Mouse (Mus musculus) left cerebral cortex, postnatal 4 days (tissue): ENCODE results near the gene Scarf1. TPM values are rescaled to one million over a fixed set of nuclear protein-coding genes. Genes with fewer than 3 reads are reported as not detected.
"Not testable (repeated sequence)": the region's sequence is repeated elsewhere in the genome, so short reads cannot be mapped to it uniquely, and the experiment has no call there.

ENCODE experiments used
- DNase-seq: peaks from one replicate; pipeline ENCODE4 v3.0.0-alpha.2; 2022
- intact Hi-C: fragments of 180-260 bp; cut with DNase I; formaldehyde crosslinking; loops from one replicate; pipeline ENCODE4 v1.15.1; 2025
- total RNA-seq, 2 experiments: library from RNA; stranded (reverse); gene quantifications; 2 replicates each; pipeline ENCODE4 v1.2.3; 2021

The Scarf1 gene
- total RNA-seq, 2 experiments from 2014 or later: 3.0 to 3.5 TPM

DNA sequence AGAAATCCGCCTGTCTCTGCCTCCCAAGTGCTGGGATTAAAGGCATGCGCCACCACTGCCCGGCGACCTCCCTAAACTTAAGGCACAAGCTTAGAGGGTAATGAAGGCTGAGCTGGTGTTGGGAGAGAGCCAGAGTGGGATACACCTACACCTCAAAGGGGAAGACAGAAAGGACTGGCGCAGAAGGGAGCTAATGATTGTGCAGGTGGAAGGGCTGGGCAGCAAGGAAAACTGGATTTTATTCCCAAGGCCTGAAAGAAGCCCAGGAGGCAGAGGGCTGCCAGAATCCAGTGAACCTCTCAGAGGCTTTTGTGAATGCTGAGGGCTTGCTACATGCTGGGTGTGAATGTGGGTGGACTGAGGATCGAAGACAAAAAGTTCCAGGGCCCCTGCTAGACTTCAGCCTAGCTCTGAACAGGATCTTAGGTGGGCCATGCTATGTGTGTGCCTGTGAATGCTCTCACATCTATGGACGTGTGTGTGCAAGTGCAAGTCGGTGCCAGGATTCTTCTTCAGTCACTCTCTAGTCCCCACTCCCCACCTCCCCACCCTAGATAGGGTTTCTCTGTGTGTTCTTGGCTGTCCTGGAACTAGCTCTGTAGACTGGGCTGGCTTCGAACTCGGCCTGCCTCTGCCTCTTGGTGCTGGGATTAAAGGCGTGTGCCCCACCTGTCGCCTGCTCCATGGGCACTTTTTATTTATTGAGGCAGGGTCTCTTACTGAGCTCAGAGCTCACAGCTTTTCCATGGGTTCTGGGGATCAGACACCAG is 23.1 kb downstream of the Scarf1 start:
- intact Hi-C loops: no loop called here
- DNase-seq: no peak

DNA sequence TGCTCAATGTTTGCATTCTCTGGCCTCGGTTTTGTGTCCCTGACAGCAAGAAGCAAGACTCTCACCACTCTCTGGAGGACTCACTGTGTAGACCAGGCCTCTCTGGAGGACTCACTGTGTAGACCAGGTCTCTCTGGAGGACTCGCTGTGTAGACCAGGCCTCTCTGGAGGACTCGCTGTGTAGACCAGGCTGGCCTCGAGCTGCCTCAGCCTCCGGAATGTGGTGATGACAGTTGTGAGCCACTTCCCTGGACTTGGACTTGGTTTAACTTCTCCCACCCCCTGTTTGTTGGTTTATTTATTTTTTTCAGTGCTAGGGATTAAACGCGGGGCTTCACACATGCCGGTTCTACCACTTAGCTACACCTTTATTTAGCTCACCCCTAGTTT is 23.7 kb downstream of the Scarf1 start:
- intact Hi-C loops: no loop called here
- no peak for DNase-seq

DNA sequence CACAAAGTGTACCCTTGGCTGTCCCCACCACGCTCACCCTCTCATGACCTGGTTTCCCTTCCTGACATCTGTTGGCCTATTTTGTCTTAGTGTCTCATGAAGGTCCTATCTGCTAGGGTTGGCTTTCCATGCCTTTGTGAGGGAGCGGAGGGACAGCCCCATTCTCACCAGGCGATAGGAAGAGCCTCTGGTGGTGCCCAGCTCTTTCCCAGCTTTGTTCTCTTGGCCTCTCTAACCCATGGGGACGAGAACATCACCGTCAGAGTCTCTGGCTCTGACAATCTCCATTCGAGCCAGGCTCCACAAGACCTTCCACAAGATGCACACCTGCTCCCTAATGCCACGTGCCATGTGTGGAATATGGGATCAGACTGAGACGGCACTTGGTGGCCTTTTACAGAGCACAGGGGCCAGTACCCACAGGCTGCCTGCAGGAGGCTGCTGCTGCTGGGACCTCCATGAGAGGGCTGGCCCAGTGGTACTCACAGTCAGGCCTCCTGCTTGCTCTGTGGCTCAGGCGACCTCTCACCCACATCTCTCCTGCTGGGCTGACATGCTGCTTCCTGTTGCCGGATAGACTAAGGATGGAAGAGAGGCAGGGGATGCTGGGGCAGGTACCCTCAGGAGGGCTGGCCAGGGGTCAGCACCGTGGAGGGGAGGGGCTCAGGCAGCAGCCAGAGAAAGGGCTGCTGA is 24.3 kb downstream of the Scarf1 start:
- no peak for DNase-seq
- intact Hi-C loops: no loop called here

DNA sequence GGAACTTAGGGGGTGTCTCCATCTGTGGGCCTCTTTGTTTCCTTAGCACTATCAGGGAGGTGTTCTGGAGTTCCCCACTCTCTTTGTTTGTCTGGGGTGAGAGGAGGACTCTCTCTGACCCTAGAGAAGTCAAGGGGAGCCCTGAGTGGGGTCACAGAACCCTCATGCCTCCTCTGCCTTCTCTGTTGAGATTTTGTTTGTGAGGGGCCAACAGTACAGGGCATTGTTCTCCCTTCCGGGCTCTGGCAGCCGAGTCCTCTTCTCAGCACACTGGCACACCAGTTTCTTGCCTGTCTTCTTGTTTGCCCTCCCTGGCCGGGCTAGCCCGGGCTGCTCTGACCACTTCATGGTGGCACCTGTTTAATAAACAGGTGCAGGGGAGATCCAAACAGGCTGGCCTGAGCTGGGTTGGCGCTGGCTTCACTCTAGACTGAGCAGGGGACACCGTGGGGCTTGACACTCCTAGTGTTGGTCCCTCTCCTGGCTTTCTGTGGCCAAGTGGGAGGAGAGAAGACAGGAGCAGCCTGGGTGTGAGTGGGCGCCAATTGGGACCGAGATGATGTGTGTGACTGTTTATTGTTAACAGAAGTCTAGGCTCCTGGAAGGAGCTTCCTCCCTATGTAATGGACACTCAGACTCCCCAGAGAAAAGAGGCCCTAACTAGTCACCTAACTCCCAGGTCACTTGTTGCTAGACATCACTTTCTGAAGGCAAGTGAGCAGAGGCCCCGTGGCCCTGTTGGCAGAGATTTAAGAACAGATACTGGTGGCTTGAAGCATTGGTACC is 25.0 kb downstream of the Scarf1 start:
- no peak for DNase-seq
- intact Hi-C loops: no loop called here

DNA sequence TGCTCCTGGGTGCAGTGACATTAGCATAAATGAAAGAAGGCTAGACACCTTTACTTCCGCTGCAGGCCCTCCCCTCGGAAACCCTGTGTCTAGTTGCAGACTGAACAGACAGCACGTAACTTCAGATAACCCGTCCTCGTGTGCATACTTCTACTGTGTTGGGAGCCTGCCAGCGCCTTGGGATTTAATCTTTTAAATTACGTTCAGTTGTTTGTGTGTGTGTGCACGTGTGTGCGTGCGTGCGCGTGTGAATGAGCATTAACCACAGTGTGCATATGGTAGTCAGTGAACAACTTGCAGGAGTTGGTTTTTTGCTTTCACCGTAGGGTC is 25.6 kb downstream of the Scarf1 start:
- DNase-seq: no peak
- intact Hi-C loops: no loop called here

DNA sequence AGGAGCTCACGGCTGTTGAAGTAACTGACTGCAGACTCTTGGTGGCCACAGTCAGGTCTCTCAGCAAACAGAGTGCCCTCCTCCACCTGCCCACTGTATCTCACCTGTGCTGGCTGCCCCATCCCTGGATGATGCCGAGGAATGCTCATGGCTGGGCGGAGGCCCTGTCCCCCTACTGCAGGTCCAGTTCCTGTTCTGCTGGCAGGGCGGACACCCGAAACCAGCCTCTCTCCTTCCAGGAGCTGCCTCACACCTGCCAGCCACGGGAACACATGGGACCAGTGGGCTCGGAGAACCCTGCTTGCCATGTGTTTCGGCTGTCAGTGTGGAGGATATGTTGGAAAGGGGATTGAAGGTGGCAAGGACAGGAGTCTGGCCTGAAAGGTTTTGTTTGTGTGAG is 26.9 kb downstream of the Scarf1 start:
- intact Hi-C loops: no loop called here
- DNase-seq: no peak

DNA sequence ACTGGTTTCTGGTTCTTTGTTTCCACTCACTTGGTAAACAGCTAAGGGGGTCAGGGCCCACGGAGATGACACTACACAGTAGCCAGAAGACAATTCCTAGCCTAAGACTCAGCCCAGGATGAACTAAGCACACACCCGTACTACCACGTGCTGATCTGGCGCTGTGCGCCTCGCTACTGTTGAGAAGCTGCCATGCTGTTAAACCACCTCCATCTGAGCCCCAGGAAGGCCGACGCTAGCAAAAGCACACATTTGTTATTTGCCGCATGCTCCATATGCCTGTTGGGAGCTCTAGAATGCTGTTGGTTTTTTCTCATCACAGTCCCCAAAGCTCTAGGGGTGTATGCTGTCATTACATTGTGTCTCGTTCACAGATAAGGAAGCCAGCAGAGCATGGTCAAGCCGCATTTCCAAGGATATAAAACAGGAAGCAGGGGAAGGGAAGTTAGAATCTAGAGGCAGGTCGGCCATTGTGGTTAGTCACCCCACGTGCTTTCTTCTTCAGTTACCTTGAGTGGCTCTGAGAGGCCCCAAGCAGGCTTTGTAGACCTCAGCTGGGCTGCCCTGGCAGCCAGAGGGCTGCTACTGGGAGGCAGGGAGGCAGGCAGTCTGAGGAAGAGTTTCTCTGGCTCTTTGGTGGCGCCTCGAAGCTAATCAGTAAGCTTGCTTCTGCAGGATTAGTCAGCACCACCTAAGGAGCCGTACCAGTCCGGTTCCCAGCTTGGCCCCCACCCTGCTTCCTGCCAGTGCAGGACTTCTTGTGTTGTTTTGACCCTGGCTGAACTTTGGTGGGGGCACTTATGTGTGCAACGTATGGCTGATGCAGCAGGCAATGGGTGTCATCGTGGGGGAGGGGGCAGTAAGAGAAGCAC is 27.6 kb downstream of the Scarf1 start:
- DNase-seq: no peak
- intact Hi-C loops: no loop called here

DNA sequence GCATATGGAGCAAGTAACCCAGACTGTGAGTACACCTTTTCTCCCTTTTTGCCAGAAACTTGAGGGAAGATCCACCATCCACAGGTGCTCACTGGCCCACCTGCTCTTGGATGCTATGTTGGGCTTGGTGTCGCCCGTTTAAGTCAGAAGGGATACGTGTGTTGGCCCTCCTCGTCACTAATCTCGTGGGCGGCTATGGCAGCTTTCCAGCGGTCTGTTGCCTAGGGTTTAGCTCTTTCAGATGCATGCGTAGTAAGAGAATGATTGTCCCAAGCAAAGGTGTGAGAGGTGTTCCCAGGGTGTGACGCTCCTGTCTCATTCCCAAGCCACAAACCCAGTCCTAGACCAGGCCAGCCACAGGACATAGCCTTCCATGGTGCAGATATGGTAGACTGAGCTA is 31.4 kb downstream of the Scarf1 start:
- intact Hi-C loops: no loop called here
- DNase-seq: no peak

DNA sequence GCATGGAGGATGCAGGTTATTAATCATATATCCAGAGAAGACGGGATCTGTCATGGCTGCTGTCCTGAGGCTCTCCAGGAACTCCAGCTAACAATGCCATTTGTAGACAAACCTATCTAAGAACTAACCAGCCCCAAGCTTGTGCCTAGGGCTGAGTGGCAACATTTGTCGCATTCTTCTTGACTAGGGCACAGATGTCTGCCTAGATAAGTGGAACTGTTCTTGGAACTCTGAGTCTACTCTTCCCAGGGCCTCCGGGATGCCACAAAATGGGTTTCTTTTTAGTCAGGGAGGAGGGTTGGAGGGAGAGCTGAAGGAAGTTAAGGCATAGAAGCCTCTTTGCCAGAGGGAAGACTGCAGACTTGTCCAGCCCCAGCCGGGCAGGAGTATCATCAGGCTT is 32.7 kb downstream of the Scarf1 start:
- no peak for DNase-seq
- intact Hi-C loops: no loop called here

DNA sequence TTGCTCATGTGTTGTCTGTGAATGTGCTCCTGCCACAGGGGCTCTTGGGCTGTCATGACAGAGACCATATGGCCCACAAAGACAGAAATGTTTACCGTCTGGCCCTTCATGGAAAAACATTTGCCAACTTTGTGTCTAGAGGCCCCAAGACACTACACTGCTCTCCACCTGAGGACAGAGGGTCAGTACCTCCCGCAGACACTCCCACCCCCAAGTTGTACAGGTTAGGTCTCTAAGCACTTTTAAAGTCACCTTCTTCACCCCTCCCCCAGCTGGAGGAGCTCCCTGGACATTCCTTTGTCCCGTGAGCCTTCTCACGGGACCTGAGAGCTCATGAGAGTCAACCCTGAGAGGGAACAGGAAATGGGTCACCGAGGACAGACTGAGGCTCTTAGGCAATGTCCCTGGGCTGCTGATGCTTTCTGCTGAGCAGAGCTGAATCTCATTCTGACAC is 36.3 kb downstream of the Scarf1 start:
- intact Hi-C loops: no loop called here
- no peak for DNase-seq

DNA sequence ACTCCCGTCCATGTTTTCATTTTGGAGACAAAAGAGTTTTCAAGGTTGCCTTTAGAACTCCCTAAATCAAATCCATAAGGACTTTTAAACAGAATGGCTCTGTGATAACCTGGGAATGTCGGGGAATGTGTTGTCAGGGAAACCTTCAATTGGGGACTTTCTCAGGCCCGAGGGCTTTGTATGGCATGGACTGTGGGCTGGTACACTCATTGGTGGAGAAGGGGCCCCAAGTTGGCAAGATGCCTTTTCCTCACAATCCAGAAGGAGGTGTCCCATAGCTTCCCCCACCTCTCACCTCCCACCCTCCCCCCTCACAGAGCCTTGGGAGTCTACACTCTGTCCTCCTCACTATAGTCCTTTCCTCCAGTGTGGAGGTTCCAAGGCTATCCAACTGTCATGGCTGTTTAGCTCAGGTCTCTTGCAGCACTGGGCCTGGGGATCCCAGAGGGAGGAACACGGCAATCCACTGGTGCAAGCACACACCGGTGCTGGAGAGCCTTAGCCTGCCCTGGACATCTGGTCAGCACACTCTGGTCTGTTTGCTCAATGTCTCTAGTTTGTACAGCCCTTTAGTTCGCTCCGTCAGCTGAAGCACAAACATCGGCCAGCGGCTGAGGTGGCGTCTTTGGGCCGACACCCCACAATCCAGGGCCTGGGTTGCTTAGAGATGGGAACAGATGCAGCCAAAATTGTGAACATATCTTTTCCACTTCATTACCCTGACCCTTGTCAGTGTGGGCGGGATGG is 37.0 kb downstream of the Scarf1 start:
- intact Hi-C loops: no loop called here
- DNase-seq: no peak

DNA sequence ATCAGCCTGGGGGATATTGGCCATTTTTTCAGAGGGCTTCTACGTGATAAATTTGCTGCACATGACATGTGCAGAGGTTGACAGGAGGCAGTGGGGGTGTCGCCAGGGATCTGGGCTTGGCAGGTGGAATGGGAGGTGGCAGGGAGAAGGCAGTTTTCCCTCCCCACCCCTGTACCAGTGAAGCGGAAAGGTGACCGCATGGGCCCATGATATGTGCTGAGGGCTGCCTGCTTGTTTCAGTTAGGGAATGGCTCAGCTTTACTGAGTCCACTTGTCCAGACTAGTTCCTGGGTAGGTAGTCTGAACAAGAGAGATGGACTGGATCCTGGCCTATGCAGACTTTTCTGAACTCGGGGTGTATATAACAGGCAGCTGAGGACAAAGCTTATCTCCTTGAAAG is 38.0 kb downstream of the Scarf1 start:
- intact Hi-C loops: no loop called here

DNA sequence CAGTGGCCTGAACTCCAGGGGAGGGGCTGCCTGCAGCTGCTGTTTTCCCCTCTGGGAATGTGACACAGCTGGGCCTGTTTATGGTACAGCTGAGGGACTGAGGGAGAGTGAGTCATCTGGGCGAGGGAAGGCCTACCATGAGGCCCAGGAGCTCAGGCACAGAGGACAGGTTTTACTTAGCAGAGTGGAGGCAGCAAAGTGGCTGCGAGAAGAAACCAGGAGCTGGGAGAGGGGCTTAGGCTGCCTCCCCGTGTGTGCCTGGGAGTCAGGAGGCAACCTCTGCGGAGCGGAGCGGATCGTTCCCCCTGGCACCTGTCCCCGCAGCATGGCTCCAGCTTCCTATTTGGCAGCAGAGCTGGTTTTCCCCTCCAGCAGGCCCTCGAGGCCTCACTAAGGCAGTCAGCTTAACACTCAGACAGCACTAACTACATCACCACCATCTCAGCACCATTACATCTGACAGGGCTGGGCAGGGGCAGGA is 38.7 kb downstream of the Scarf1 start:
- intact Hi-C loops: no loop called here
- DNase-seq: peak; percentile 56

More for the DNA sequence above, 38.0 kb downstream of the Scarf1 start:
- DNase-seq: no peak

DNA sequence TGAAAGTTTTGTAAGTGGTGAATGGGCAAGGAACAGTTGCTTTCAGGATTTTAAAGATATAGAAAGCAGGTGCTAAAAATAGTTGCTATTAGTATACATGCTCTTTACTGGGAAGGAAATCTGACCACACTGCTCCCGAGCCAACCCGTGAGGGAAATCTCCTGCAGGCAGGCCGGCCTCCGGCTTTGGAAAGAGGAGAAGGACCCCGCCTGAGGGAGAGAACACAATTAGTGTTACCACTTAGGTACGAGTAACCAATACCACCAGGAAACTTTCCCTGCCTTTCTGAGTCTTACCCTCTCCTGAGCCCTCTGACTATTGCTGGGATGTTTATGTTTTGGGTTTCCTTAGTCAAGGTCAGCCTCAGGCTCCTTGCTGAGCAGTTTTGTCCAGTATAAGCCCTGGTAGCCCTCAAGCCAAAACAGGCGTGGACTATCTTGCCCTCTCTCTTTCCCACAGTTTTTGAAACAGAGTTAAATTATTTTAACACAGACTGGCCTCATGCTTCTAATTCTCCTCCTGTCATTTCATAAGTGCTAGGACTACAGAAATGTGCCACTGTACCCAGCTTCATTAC is 39.7 kb downstream of the Scarf1 start:
- DNase-seq: no peak
- intact Hi-C loops: no loop called here

DNA sequence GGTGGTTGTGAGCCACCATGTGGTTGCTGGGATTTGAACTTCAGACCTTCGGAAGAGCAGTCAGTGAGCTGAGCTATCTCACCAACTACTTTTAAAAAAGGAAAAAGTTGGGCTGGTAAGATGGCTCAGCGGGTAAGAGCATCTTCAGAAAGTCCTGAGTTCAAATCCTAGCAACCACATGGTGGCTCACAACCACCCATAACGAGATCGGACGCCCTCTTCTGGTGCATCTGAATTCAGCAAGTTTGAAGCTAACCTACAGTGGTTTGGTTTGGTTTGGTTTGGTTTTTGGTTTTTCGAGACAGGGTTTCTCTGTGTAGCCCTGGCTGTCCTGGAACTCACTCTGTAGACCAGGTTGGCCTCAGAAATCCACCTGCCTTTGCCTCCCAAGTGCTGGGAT is 42.7 kb downstream of the Scarf1 start:
- intact Hi-C loops, DNase-seq: not testable (repeated sequence)

DNA sequence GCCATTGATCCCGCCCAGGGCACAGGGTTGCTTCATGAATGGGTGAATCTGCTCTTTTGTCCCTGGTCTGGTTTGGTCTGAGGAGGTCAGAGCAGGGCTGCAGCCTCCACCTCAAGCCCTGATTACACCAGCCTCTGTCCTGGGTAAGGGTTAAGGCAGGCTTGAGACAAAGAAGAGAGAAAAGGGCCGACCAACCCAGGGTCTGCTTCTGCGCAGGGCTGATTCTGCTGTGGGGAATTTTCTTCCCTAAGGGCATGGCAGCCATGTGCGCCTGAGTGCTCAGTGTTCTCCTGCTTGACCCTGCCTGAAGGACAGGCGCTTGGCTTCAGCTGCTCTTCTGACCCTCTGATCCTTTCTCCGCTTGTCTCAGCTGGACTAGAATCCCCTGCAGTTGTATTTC is 43.8 kb downstream of the Scarf1 start:
- intact Hi-C loops: no loop called here
- DNase-seq: no peak

DNA sequence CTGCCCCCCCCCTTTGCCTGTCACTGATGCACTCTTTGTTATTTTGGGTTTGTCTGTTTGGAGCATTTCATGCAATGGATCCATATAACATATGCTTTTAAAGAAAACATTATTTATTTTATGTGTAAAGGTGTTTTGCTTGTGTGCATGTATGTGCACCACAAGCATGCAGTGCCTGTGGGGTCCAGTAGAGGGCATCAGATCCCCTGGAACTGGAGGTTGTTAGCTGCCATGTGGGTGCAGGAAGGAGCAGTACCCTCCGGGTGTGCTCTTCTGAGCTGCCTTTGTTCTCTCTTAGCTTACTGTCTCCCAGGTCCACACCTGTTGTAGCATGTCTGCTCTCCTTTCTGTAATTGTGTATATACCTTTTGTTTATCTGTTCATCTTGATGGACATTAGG is 44.8 kb downstream of the Scarf1 start:
- no peak for DNase-seq
- intact Hi-C loops: no loop called here

DNA sequence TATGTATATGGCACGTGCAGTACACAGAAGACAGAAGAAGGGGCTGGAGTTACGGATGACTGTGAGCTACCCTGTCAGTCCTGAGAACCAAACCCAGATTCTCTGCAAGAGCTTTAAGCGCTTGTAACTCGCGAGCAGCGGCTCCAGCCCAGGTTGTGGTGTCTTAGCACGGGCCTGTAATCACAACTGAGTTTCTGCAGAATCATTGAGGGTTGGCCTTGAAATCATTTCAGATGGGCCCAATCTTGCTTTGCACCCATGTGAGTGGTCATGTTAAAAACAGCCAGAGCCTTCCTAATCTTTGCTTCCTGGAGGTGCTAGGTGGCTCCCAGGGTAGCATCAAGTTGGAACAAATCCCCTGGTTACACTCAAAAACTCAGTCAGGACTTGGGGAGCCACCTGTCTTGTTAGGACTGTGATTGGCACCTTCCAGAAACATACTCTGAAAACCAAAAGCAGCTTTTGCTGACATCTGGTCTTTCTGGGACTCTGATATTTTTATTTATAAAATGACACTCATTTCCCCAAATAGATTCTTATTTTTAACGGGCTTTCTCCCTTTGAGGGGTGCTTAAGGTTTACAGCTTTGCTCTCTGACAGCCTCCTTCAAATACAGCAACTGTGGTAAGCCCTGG is 46.6 kb downstream of the Scarf1 start:
- DNase-seq: no peak
- intact Hi-C loops: no loop called here
